Mouse (Mus musculus): ENCODE data around the gene Cyb5r1.

Gene Cyb5r1

GRCm38 (mm10) chr1:134405509-134406413 lies at the start of gene Cyb5r1:
Cyb5r1 (plus strand) TSS chr1:134405559.
- peak; percentile 93 for DNase-seq (ENCODE audit: low read depth, low spot score)

- DNase-seq (ENCODE audit: low read depth, low spot score) = no peak
Measured at GRCm38 (mm10) chr1:134357461-134357860, 47.9 kb upstream of the Cyb5r1 start.

- DNase-seq (ENCODE audit: low read depth, low spot score) = no peak
Measured at GRCm38 (mm10) chr1:134360656-134361055, 44.7 kb upstream of the Cyb5r1 start.

- DNase-seq (ENCODE audit: low read depth, low spot score) = no peak
Measured at GRCm38 (mm10) chr1:134361195-134361856, 44.0 kb upstream of the Cyb5r1 start.

- peak; percentile 96 for DNase-seq (ENCODE audit: low read depth, low spot score)
Measured at GRCm38 (mm10) chr1:134361857-134362212, 43.5 kb upstream of the Cyb5r1 start, which contains the start of gene Tmem183a. Tmem183a (minus strand) TSS chr1:134361979.

GRCm38 (mm10) chr1:134363194-134363593 lies 42.2 kb upstream of the Cyb5r1 start:
- no peak for DNase-seq (ENCODE audit: low read depth, low spot score)

GRCm38 (mm10) chr1:134365491-134365890 lies 39.9 kb upstream of the Cyb5r1 start:
- DNase-seq (ENCODE audit: low read depth, low spot score) = no peak

GRCm38 (mm10) chr1:134368777-134369337 lies 36.5 kb upstream of the Cyb5r1 start:
- peak; percentile 63 for DNase-seq (ENCODE audit: low read depth, low spot score)

- no peak for DNase-seq (ENCODE audit: low read depth, low spot score)
Measured at GRCm38 (mm10) chr1:134374124-134374523, 31.2 kb upstream of the Cyb5r1 start.

GRCm38 (mm10) chr1:134381051-134381450 lies 24.3 kb upstream of the Cyb5r1 start:
- no peak for DNase-seq (ENCODE audit: low read depth, low spot score)

GRCm38 (mm10) chr1:134381795-134382625 lies 23.3 kb upstream of the Cyb5r1 start:
- DNase-seq (ENCODE audit: low read depth, low spot score) = no peak

GRCm38 (mm10) chr1:134384581-134384980 lies 20.8 kb upstream of the Cyb5r1 start:
- DNase-seq (ENCODE audit: low read depth, low spot score) = no peak

- no peak for DNase-seq (ENCODE audit: low read depth, low spot score)
Measured at GRCm38 (mm10) chr1:134385176-134385575, 20.2 kb upstream of the Cyb5r1 start.

- DNase-seq (ENCODE audit: low read depth, low spot score) = no peak
Measured at GRCm38 (mm10) chr1:134385666-134386065, 19.7 kb upstream of the Cyb5r1 start, which contains the start of gene 4933406M09Rik. 4933406M09Rik (plus strand) TSS chr1:134385940.

GRCm38 (mm10) chr1:134393827-134394226 lies 11.5 kb upstream of the Cyb5r1 start:
- DNase-seq (ENCODE audit: low read depth, low spot score) = no peak

GRCm38 (mm10) chr1:134398210-134398609 lies 7.1 kb upstream of the Cyb5r1 start:
- DNase-seq (ENCODE audit: low read depth, low spot score) = no peak

GRCm38 (mm10) chr1:134399735-134400134 lies 5.6 kb upstream of the Cyb5r1 start:
- DNase-seq (ENCODE audit: low read depth, low spot score) = no peak

- no peak for DNase-seq (ENCODE audit: low read depth, low spot score)
Measured at GRCm38 (mm10) chr1:134406414-134406771, 1.0 kb downstream of the Cyb5r1 start.

GRCm38 (mm10) chr1:134408080-134408479 lies 2.7 kb downstream of the Cyb5r1 start:
- DNase-seq (ENCODE audit: low read depth, low spot score) = no peak

- no peak for DNase-seq (ENCODE audit: low read depth, low spot score)
Measured at GRCm38 (mm10) chr1:134411706-134412629, 6.6 kb downstream of the Cyb5r1 start.
